Mouse (Mus musculus) gonadal fat pad, adult 2 months (tissue): ENCODE results near the gene Ahsg. TPM values are rescaled to one million over a fixed set of nuclear protein-coding genes. Genes with fewer than 3 reads are reported as not detected.

Source experiments
- DNase-seq: peaks from one replicate; pipeline ENCODE4 v3.0.0-alpha.2; 2012; ENCODE audit warnings: low read depth
- polyA plus RNA-seq: library from polyadenylated mRNA; depleted of rRNA; stranded (reverse); fragments of >200 nt; gene quantifications from 2 replicates; pipeline ENCODE4 v1.2.3, GENCODE M21; 2012

Ahsg gene
- polyA plus RNA-seq, 1 experiment = 1.6 TPM

GRCm38 (mm10) chr16:22886726-22887125 lies 4.4 kb upstream of the Ahsg start:
- DNase-seq = no peak

DNA sequence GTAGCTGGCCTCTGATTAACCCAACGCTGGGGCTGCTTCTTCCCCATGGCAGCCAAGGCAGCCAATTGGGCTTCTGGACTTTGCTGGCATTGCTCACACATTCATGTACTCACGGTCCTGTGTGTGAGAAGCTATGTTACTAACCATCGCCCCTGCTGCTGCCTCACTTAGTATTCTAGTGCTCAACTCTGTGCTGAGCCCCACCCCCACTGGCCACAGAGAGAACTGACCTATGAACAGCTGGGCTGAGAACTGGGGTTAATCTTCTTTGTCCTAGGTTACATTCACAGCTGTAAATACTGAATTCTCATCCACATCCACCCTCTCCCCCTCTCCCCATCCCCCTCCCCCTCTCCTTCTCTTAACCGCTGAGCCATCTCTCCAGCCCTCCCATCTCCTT lies 2.2 kb upstream of the Ahsg start:
- DNase-seq = no peak

DNA sequence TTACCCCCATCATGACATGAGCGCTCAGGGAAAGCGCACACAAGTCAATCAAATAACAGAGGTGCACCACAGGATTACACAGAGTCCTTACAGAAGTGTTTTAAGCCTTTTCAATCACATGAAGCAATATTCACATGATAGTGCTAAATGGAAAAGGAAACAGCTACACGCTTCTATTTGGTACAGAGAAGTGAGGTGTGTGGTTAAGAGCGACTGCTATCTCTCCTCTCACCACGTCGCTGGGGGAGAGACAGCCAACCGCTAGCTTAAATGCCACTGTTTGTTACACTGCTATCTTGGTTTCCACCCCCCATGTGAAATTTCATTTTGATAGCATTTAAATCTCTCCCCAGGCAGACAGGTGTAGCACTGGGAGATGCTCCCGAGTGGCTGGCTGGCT lies 1.4 kb upstream of the Ahsg start:
- no peak for DNase-seq

- DNase-seq = no peak
Measured at GRCm38 (mm10) chr16:22891733-22892154, 667 bp downstream of the Ahsg start.

GRCm38 (mm10) chr16:22894095-22894494 lies 3.0 kb downstream of the Ahsg start:
- DNase-seq = no peak

- DNase-seq = no peak
Measured at GRCm38 (mm10) chr16:22896618-22897017, 5.5 kb downstream of the Ahsg start.

DNA sequence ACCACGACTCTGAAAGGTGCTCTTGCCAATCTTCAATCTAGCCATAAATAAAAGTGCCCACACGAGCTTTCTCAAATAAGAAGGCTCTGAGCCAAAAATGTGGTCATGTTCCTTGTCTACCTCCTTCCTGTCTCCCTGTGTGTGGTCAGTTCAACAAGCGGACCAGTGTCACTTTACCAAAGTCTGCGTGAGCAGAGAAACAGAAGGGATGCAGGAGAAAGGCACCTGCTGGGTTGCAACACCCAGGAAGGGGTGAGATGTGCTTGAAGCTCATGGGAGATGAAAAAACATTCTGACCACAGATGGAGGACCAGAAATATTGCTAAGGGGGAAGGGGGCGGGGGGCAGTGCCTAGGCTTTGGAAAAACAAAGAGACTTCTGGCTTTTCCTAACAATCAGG lies 8.3 kb downstream of the Ahsg start:
- DNase-seq = no peak

DNA sequence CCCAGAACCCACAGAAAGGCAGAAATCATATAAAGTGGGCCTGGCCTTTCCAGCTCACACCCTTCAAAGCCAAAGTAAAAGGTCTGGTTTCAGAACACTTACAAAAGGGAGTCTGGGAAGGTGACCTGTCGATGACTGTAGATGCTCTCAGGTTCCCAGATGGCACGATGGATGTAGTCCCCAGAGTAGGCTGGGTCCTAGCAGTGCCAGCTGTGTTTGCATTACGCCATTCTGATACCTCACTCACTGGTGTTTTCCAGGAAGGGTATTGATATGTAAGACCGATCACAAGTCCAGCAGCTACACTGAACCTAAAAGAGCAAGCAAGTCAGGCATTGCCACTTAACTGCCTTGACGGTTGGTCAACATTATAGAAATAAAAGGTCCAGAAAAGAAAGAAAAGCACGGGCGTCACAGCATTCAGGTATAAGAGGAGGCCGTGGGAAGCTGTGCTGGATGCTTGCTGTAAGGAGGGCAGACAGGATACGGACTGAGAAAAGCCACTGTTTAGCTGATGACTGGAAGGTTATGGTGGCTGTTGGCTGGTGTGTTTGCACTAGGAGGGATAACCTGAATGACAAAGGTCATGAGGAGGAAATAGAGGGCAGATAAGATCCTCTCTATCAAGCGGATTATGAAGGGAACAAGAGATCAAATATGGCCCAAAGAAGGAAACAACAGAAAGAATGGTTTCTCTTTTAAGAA lies 8.9 kb downstream of the Ahsg start:
- no peak for DNase-seq

- DNase-seq = no peak
Measured at GRCm38 (mm10) chr16:22901326-22901725, 10.2 kb downstream of the Ahsg start.

- no peak for DNase-seq
Measured at GRCm38 (mm10) chr16:22909290-22909689, 18.2 kb downstream of the Ahsg start.

GRCm38 (mm10) chr16:22911986-22912385 lies 20.9 kb downstream of the Ahsg start:
- DNase-seq = no peak

- no peak for DNase-seq
Measured at GRCm38 (mm10) chr16:22912886-22913285, 21.8 kb downstream of the Ahsg start.

DNA sequence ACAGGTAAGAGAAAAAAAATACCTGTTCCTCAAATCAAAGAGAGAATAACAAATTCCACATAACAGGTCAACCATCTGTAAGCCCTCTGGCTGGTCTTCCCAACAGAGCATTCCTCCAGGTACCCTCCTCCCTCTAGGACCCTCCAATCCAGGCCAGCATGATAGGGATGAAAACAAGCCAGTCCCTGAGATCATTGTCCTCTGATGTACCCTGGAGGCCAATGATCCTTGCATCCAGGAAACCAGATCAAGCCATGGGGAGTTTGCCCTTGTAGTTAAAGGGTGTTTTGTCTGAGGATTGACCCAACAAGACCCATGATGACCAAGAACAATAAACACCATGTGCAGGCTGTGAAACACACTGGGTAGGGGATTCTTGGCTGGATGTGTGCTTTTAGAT lies 23.2 kb downstream of the Ahsg start:
- DNase-seq = no peak

DNA sequence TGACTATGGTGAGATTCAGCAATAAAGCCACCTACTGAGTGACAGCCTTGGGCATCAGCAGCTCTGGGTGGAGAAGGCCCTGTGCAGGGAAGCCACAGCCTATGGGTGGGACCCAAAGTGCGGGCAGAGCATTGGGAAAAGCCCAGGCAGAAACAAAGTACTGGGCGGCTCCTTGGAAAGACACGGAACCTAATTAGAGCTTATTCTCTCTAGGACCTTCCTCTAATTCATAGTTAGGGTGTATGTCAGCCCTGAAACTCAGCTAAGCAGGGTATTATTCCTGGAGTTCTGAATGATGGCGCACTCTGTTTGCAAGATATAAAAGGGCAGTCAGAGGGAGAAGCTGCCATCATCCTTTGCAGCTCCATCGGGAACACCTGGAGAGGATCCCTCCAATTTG lies 27.0 kb downstream of the Ahsg start, which contains the start of gene Fetub:
Fetub (plus strand) TSS at position 301 of the 400 bp plus-strand sequence.
- DNase-seq = no peak

DNA sequence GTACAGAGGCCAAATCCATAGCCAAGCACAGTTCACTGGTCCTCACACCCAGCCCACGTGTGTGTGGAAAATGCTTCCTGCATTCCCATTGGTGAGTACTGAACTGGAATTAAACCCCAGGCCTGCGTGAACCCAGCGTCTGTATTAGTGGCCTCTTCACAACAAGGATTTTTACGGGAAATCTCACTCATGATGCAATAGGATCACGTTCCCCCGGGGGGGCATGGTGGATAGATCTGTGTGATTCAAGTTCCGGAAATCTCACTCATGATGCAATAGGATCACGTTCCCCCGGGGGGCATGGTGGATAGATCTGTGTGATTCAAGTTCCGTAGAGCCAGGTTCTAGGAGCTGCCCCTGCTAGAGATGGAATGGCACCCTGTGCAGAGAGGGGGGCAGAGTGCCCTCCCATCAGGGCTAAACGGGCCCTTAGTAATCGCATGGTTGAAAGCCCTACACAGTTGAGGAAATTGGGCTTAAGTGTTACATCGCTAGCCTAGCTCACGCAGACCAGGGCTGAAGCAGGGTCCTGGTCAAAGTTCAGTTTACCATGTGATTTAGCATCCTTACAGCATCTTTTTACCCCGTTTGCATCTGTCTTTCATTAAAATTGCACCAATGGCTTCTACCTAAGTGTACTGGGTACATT lies 27.7 kb downstream of the Ahsg start:
- DNase-seq = no peak

DNA sequence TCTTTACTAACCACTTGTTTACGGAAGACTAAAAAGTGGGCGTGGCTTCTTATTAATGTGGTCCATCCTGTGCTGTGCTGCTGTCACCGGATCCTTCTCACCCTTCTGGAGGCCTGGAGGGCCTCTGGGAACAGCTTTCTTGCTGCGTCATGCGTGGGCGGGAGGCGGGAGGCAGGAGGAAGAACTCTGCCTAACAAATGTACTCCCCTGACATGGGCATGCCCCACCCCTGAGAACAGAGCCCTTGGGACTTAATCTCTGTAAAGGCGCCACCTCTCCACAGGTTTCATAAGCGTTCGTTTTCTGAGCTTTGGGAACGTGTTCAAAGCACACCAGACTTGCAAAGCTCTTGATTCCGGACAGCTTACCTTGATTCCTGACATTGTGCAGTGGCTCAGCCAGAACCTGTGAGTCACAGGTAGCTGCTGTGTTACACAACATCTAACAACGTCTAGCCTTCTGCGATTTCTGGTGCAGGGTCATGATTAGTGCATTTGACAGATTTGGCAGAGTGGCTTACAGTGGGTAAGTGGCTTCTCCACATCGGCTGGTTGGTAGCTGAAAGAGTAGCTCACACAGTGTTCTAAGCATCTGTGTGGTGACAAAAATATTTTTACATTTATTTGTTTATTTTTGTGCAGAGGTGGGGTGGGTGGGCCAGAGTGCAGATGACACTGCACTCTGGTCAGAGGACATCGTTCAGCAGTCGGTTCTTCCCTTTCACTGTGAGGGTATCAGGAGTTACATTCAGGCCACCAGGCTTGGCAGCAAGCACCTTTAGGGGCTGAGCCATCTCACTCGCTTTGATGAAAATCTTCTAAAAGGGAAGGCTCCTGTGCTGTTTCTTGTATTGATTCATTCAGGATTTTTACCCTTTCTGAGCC lies 29.1 kb downstream of the Ahsg start:
- DNase-seq = peak; percentile 92

GRCm38 (mm10) chr16:22921761-22922160 lies 30.7 kb downstream of the Ahsg start:
- no peak for DNase-seq

GRCm38 (mm10) chr16:22922433-22922832 lies 31.4 kb downstream of the Ahsg start:
- DNase-seq = no peak

DNA sequence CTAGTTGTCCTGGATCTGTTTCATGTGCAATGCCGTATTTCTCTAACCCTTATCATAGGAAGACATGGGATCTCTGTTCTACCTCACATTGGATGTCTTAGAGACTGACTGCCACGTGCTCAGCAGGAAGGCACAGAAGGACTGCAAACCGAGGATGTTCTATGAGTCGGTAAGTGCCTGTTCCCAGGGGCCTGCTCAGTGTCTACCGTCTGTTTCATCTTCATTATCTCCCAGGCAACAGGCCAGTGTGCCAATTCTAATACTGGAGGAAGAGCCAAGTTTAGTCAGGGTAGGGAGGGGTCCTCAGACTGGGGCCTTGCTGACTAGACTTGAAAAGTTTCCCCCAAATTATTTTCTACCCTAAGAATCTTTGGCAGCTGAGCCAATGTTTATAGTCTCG lies 38.5 kb downstream of the Ahsg start:
- DNase-seq = no peak

GRCm38 (mm10) chr16:22931431-22932200 lies 40.5 kb downstream of the Ahsg start:
- DNase-seq = no peak

DNA sequence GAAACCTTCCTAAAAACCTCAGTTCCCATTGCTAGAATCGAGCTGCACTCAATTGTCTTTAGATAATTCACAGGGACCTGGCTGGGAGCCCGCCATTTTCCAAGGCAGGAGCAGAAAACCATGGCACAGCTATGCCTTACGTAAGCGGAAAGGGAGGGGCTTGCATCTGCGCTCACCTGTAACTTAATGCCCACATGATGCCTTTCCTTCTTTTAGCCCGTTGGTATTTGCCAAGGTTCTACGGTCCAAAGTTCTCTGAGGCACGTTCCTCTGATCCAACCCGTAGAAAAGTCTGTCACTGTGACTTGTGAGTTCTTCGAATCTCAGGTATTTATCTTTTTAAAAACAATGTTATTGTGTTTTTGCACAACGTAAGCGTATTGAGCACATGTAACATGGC lies 46.6 kb downstream of the Ahsg start:
- no peak for DNase-seq

- no peak for DNase-seq
Measured at GRCm38 (mm10) chr16:22938541-22938940, 47.5 kb downstream of the Ahsg start.
